Mouse (Mus musculus): Measurements from ENCODE around the gene Axdnd1.

GRCm38 (mm10) chr1:156464963-156465362 lies 44.0 kb upstream of the Axdnd1 start:
- TF ChIP-seq CTCF (IDR thresholded peaks at IDR 0.05; ENCODE audit: borderline replicate concordance, control insufficient read depth, extremely low read depth, insufficient read depth, low read length, poor library complexity) = no peak
- TF ChIP-seq POLR2A (IDR thresholded peaks at IDR 0.05; ENCODE audit: control insufficient read depth, extremely low read depth, insufficient read depth, low read length, poor library complexity) = no peak
